Mouse (Mus musculus): Measurements from ENCODE around the gene Inpp5a. TPM values are rescaled to one million over a fixed set of nuclear protein-coding genes. Genes with fewer than 3 reads are reported as not detected.

Gene Inpp5a
- polyA plus RNA-seq, 1 experiment from 2014 or later = 46.2 TPM

DNA sequence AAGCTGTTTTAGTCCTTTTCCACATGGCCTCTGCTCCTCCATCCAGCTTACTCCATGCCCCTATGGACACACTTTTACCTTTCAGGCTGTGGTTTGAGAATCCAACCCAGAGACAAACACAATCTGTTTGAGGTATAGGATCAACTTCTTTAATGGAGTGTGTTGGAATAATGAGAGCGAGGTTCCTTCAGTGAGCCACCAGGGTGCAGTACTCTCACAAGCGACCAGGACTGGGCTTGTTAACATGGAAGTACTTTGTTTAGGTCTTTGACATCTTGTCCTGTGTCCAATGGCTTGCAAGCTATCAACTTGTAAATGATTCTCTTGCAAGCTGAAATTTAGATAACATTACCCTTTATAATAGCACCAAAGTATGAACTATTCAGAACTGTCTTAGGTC lies 104.0 kb downstream of the Inpp5a start:
- Histone ChIP-seq H3K9me3 (ENCODE audit: control insufficient read depth, low read depth, low read length) (no peaks in the 10 kb centered on the region), H3K4me1 (ENCODE audit: control insufficient read depth, insufficient read depth, low read length) (no peaks in the 10 kb centered on the region), H3K9ac (replicated peaks; ENCODE audit: low read depth, low read length) (no peak overlapping the region), H3K36me3 (ENCODE audit: control insufficient read depth, insufficient read depth, low read length) (no peaks in the 10 kb centered on the region), H3K27ac (ENCODE audit: low read length) (no peak overlapping the region), H3K4me3 (ENCODE audit: low read depth, low read length) (no peak overlapping the region), H3K4me2 (replicated peaks; ENCODE audit: low read depth, low read length) (no peak overlapping the region), H3K27me3 (ENCODE audit: control insufficient read depth, insufficient read depth, low read length) (no peaks in the 10 kb centered on the region)
- 51% methylated on average over 2 of the region's 2 CpGs for WGBS
- ATAC-seq (ENCODE audit: insufficient number of reproducible peaks, insufficient read depth, low FRiP score, low read depth) = no peak

DNA sequence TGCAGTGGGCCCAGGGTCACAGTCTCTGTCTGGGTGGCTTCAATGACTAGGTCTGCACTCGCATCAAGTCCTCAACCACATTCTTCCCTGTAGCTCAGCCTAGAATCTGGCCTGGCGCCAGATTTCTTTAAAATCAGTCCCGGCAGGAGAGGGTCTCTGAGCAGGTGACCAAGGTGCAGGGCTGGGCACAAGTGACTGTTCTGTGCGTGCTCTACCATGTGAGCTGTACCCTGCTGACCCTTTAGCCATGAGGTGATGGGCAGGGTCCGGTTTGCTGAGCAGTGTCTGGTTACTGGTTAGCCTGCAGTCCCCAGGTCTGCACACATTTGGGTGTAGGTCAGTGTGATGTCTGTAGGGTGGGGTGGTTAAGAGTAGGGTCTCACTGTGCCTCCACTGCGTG lies 106.9 kb downstream of the Inpp5a start:
- WGBS = 59% methylated on average over 6 of the region's 6 CpGs
- Histone ChIP-seq H3K4me3 (ENCODE audit: low read depth, low read length) (no peak overlapping the region), H3K4me2 (replicated peaks; ENCODE audit: low read depth, low read length) (no peak overlapping the region), H3K9ac (replicated peaks; ENCODE audit: low read depth, low read length) (no peak overlapping the region), H3K36me3 (ENCODE audit: control insufficient read depth, insufficient read depth, low read length) (no peaks in the 10 kb centered on the region), H3K27ac (ENCODE audit: low read length) (no peak overlapping the region), H3K9me3 (ENCODE audit: control insufficient read depth, low read depth, low read length) (no peaks in the 10 kb centered on the region), H3K27me3 (ENCODE audit: control insufficient read depth, insufficient read depth, low read length) (no peaks in the 10 kb centered on the region), H3K4me1 (ENCODE audit: control insufficient read depth, insufficient read depth, low read length) (no peaks in the 10 kb centered on the region)
- no peak for ATAC-seq (ENCODE audit: insufficient number of reproducible peaks, insufficient read depth, low FRiP score, low read depth)

DNA sequence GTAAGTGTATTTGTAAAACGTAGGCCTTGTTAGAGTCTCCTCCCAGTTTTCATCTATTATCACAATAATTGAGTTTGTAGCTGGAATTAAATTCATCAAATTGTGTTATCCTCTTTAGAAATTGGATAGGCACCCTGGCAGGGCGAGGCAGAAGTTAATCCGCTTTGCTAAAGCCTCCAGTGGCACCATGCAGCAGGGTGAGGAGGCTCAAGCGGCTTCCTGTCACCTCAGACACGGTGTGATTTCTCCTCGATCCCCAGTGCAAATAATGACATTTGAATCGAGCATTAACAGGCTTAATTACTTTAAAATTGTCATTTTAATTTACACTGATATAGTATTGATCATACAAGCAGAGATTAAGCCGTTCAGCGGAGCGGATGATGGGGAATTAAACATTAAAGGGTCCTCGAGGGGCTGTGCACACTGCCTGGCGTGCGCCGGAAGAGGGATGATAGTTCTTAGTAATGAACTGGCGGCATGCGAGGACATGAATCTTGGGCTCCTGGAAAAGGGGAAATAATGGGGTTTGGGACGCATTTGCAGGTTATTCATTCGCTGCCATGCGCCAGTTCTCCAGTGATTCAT lies 109.2 kb downstream of the Inpp5a start:
- Histone ChIP-seq H3K4me2 (replicated peaks; ENCODE audit: low read depth, low read length) (no peak overlapping the region), H3K27me3 (ENCODE audit: control insufficient read depth, insufficient read depth, low read length) (no peaks in the 10 kb centered on the region), H3K9me3 (ENCODE audit: control insufficient read depth, low read depth, low read length) (no peaks in the 10 kb centered on the region), H3K27ac (ENCODE audit: low read length) (no peak overlapping the region), H3K36me3 (ENCODE audit: control insufficient read depth, insufficient read depth, low read length) (no peaks in the 10 kb centered on the region), H3K9ac (replicated peaks; ENCODE audit: low read depth, low read length) (no peak overlapping the region), H3K4me1 (ENCODE audit: control insufficient read depth, insufficient read depth, low read length) (no peaks in the 10 kb centered on the region), H3K4me3 (ENCODE audit: low read depth, low read length) (no peak overlapping the region)
- 73% methylated on average over 19 of the region's 19 CpGs for WGBS
- ATAC-seq (ENCODE audit: insufficient number of reproducible peaks, insufficient read depth, low FRiP score, low read depth) = no peak

DNA sequence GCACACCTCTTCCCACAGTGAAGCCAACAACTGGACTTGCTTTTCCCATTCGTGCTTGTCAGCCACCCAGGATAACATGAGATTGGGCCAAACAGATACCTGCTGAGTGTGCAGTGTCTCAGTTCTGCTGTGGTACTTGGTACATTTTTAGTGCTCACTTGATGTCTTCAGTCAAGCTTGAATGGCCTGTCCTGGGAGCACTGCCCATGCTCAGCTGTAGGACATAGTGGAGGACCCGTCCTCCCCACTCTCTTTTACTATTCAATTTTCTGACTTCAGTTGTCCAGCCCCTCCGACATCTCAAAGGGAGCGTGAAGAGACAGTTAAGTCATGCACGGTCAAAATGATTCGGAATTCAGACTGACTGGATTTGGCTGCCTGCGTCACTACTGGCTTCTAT lies 115.2 kb downstream of the Inpp5a start:
- WGBS = 94% methylated on average over 7 of the region's 7 CpGs
- ATAC-seq (ENCODE audit: insufficient number of reproducible peaks, insufficient read depth, low FRiP score, low read depth) = no peak
- no peak overlapping the region for H3K9ac ChIP-seq (replicated peaks; ENCODE audit: low read depth, low read length)
- no peaks in the 10 kb centered on the region for H3K27me3 ChIP-seq (ENCODE audit: control insufficient read depth, insufficient read depth, low read length)
- no peak overlapping the region for H3K4me2 ChIP-seq (replicated peaks; ENCODE audit: low read depth, low read length)
- no peaks in the 10 kb centered on the region for H3K9me3 ChIP-seq (ENCODE audit: control insufficient read depth, low read depth, low read length)
- no peaks in the 10 kb centered on the region for H3K4me1 ChIP-seq (ENCODE audit: control insufficient read depth, insufficient read depth, low read length)
- no peak overlapping the region for H3K4me3 ChIP-seq (ENCODE audit: low read depth, low read length)
- no peaks in the 10 kb centered on the region for H3K36me3 ChIP-seq (ENCODE audit: control insufficient read depth, insufficient read depth, low read length)
- H3K27ac ChIP-seq (ENCODE audit: low read length) = no peak overlapping the region

DNA sequence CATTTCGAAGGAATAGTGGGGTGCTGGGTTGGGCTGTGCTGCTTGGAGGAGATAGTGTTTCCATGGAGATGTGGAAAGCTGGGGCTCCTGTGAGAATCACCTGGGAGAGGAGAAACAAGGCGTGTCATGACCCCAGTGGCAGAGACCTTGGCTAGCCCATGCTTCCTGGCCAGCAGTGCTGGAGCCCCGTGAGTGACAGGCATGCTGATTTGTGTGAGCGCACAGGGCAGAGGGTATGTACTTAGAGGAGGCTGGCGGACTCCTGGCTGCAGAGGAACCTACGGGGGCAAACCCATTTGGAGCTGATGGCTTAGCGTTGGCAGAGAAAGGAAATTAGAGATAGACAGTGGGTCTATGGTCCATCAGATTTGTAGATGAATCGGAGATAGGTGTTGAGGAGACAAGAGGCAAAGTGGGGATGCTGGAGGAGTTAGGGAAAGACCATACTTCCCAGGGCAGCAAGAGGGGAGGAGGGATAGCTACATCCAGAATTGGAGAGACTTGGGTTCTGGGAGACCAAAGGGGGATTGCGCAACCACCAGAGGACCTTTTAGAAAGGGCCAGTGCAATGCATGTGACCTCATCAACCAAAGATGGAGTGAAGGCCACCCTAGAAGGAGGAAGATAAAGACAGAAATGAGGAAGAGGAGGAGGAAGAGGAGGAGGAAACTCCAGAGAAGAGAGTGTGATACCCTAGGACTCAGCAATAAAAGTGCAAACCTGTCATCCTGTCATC lies 117.9 kb downstream of the Inpp5a start:
- no peak for ATAC-seq (ENCODE audit: insufficient number of reproducible peaks, insufficient read depth, low FRiP score, low read depth)
- no peak overlapping the region for H3K4me3 ChIP-seq (ENCODE audit: low read depth, low read length)
- H3K27ac ChIP-seq (ENCODE audit: low read length) = no peak overlapping the region
- H3K4me1 ChIP-seq (ENCODE audit: control insufficient read depth, insufficient read depth, low read length) = no peaks in the 10 kb centered on the region
- H3K4me2 ChIP-seq (replicated peaks; ENCODE audit: low read depth, low read length) = no peak overlapping the region
- H3K9me3 ChIP-seq (ENCODE audit: control insufficient read depth, low read depth, low read length) = no peaks in the 10 kb centered on the region
- H3K27me3 ChIP-seq (ENCODE audit: control insufficient read depth, insufficient read depth, low read length) = no peaks in the 10 kb centered on the region
- no peaks in the 10 kb centered on the region for H3K36me3 ChIP-seq (ENCODE audit: control insufficient read depth, insufficient read depth, low read length)
- H3K9ac ChIP-seq (replicated peaks; ENCODE audit: low read depth, low read length) = no peak overlapping the region
- 62% methylated on average over 9 of the region's 9 CpGs for WGBS

DNA sequence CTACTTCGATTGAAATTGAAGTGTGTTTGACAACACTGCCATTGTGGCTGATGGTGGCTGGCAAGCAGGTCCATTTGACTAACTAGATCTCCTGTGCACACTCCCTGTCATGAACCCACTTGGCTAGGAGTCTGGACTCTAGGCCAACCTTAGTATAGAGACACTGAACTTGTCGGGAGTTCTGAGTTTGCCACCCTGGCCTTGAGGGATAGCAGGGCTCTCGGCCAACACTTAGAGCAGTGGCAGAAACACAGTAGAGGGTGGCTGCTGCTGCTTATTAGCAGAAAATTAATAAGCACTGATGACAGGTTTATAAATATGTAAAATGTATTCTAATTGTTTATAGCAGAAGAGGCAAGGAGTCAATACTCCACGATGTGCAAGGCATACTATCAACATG lies 120.0 kb downstream of the Inpp5a start:
- WGBS = 76% methylated on average over 4 of the region's 4 CpGs
- Histone ChIP-seq H3K9me3 (ENCODE audit: control insufficient read depth, low read depth, low read length) (no peaks in the 10 kb centered on the region), H3K4me1 (ENCODE audit: control insufficient read depth, insufficient read depth, low read length) (no peaks in the 10 kb centered on the region), H3K27ac (ENCODE audit: low read length) (no peak overlapping the region), H3K4me2 (replicated peaks; ENCODE audit: low read depth, low read length) (no peak overlapping the region), H3K9ac (replicated peaks; ENCODE audit: low read depth, low read length) (no peak overlapping the region), H3K4me3 (ENCODE audit: low read depth, low read length) (no peak overlapping the region), H3K36me3 (ENCODE audit: control insufficient read depth, insufficient read depth, low read length) (peaks cover 2% of the 10 kb centered on the region), H3K27me3 (ENCODE audit: control insufficient read depth, insufficient read depth, low read length) (no peaks in the 10 kb centered on the region)
- ATAC-seq (ENCODE audit: insufficient number of reproducible peaks, insufficient read depth, low FRiP score, low read depth) = no peak

DNA sequence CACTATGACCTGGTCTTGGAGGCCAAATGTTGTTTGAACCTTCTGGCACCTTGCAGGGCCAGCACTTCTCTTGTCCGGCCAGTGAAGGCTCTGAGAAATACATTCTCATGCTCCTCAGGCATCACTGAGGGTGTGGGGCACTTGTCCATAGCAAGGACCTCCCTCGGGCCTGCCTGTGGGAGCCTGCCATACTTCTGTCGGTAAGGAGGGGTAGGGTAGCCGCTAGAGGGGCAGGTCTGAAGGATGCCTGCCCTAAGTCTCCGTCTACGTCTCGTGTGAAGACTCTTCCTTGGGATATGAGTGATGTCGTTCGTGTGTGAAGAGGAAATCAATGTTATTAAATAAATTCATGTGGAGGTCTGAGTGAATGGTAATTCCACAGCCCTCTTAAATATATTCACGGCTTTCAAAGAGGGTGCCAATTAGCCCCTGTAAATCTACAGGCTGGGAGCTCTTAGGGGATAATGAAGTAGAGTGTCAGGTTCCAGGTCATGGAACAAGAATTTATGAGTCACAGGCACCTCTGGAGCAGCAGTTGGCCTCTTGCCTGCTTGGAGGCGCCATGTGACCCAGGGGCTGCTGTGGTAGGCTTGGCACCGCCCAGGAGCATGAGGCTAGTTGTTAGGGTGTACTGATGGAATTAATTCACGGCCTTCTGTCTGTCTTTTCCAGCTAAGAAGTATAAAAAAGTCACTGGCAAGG lies 127.2 kb downstream of the Inpp5a start:
- no peak for ATAC-seq (ENCODE audit: insufficient number of reproducible peaks, insufficient read depth, low FRiP score, low read depth)
- Histone ChIP-seq H3K4me3 (ENCODE audit: low read depth, low read length) (no peak overlapping the region), H3K9ac (replicated peaks; ENCODE audit: low read depth, low read length) (no peak overlapping the region), H3K27ac (ENCODE audit: low read length) (no peak overlapping the region), H3K4me2 (replicated peaks; ENCODE audit: low read depth, low read length) (no peak overlapping the region), H3K9me3 (ENCODE audit: control insufficient read depth, low read depth, low read length) (no peaks in the 10 kb centered on the region), H3K36me3 (ENCODE audit: control insufficient read depth, insufficient read depth, low read length) (peaks cover 7% of the 10 kb centered on the region), H3K4me1 (ENCODE audit: control insufficient read depth, insufficient read depth, low read length) (no peaks in the 10 kb centered on the region), H3K27me3 (ENCODE audit: control insufficient read depth, insufficient read depth, low read length) (no peaks in the 10 kb centered on the region)
- WGBS = 70% methylated on average over 13 of the region's 13 CpGs

DNA sequence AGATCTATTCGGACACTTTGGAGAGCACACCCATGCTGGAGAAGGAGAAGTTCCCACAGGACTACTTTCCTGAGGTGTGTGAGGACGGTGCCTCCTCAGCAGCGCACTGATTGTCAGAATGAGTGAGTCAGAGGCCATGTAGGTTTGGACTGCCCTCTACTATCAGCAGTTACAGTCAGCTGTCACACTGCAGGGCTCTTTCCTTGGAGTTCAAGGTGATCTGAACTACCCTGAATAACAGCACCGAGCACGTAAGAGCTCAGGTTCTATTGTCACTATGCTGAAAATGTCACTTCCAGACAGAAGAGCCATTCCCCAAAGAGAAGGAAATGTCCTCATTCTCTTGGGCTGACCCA lies 127.7 kb downstream of the Inpp5a start:
- H3K36me3 ChIP-seq (ENCODE audit: control insufficient read depth, insufficient read depth, low read length) = peaks cover 7% of the 10 kb centered on the region
- no peak overlapping the region for H3K9ac ChIP-seq (replicated peaks; ENCODE audit: low read depth, low read length)
- H3K4me3 ChIP-seq (ENCODE audit: low read depth, low read length) = no peak overlapping the region
- H3K27me3 ChIP-seq (ENCODE audit: control insufficient read depth, insufficient read depth, low read length) = no peaks in the 10 kb centered on the region
- no peak overlapping the region for H3K4me2 ChIP-seq (replicated peaks; ENCODE audit: low read depth, low read length)
- no peak overlapping the region for H3K27ac ChIP-seq (ENCODE audit: low read length)
- 90% methylated on average over 5 of the region's 5 CpGs for whole genome bisulfite sequencing
- ATAC-seq (ENCODE audit: insufficient number of reproducible peaks, insufficient read depth, low FRiP score, low read depth) = no peak
- no peaks in the 10 kb centered on the region for H3K4me1 ChIP-seq (ENCODE audit: control insufficient read depth, insufficient read depth, low read length)
- H3K9me3 ChIP-seq (ENCODE audit: control insufficient read depth, low read depth, low read length) = no peaks in the 10 kb centered on the region

Measured in stomach, embryonic 14.5 days (tissue).